Mouse (Mus musculus): Measurements from ENCODE around the gene Cd48. TPM values are rescaled to one million over a fixed set of nuclear protein-coding genes. Genes with fewer than 3 reads are reported as not detected.

Cd48 gene
- 6.4 and 11.2 TPM in 2 replicates for polyA plus RNA-seq (2015; fragmentation: Nextera tagmentation; extraction: Ambion mirVana)

- Histone ChIP-seq H3K4me2 (ENCODE audit: low read depth, low read length) (peak within 1 kb of the TSS; percentile 17; the same call in 1 of the 2 replicates), H3K4me1 (ENCODE audit: control insufficient read depth, insufficient read depth, low read length) (no peaks in the 10 kb centered on the region), H3K27ac (ENCODE audit: low read length) (no peak within 1 kb of the TSS), H3K4me3 (ENCODE audit: low read length) (peak within 1 kb of the TSS; percentile 38), H3K9ac (ENCODE audit: low read length) (peak within 1 kb of the TSS; percentile 22; the same call in 1 of the 2 replicates), H3K27me3 (ENCODE audit: control insufficient read depth, insufficient read depth, low read length) (no peaks in the 10 kb centered on the region), H3K9me3 (replicated peaks; ENCODE audit: control insufficient read depth, low read length) (no peaks in the 10 kb centered on the region), H3K36me3 (ENCODE audit: control insufficient read depth, insufficient read depth) (no peaks in the 10 kb centered on the region)
- ATAC-seq (replicated peaks; ENCODE audit: extremely low read depth, insufficient read depth, low FRiP score) = no peak
- WGBS = 77% methylated on average over 14 of the region's 14 CpGs
These were observed at the start of gene Cd48 for GRCm38 (mm10) chr1:171681531-171682299. Gene Cd48 (plus strand): TSS chr1:171682009.

- H3K4me1 ChIP-seq (ENCODE audit: control insufficient read depth, insufficient read depth, low read length) = peaks cover 8% of the 10 kb centered on the region
- no peaks in the 10 kb centered on the region for H3K9me3 ChIP-seq (replicated peaks; ENCODE audit: control insufficient read depth, low read length)
- H3K9ac ChIP-seq (ENCODE audit: low read length) = no peak overlapping the region
- H3K27me3 ChIP-seq (ENCODE audit: control insufficient read depth, insufficient read depth, low read length) = no peaks in the 10 kb centered on the region
- no peaks in the 10 kb centered on the region for H3K36me3 ChIP-seq (ENCODE audit: control insufficient read depth, insufficient read depth)
- ATAC-seq (replicated peaks; ENCODE audit: extremely low read depth, insufficient read depth, low FRiP score) = no peak
- WGBS = 32% methylated on average over 6 of the region's 6 CpGs
- H3K4me3 ChIP-seq (ENCODE audit: low read length) = no peak overlapping the region
- no peak overlapping the region for H3K4me2 ChIP-seq (ENCODE audit: low read depth, low read length)
- no peak overlapping the region for H3K27ac ChIP-seq (ENCODE audit: low read length)
These were observed 46.1 kb upstream of the Cd48 start for GRCm38 (mm10) chr1:171635696-171636095.

- no peak for ATAC-seq (replicated peaks; ENCODE audit: extremely low read depth, insufficient read depth, low FRiP score)
- no peak overlapping the region for H3K9ac ChIP-seq (ENCODE audit: low read length)
- H3K36me3 ChIP-seq (ENCODE audit: control insufficient read depth, insufficient read depth) = no peaks in the 10 kb centered on the region
- H3K4me1 ChIP-seq (ENCODE audit: control insufficient read depth, insufficient read depth, low read length) = no peaks in the 10 kb centered on the region
- H3K27me3 ChIP-seq (ENCODE audit: control insufficient read depth, insufficient read depth, low read length) = no peaks in the 10 kb centered on the region
- no peak overlapping the region for H3K27ac ChIP-seq (ENCODE audit: low read length)
- H3K9me3 ChIP-seq (replicated peaks; ENCODE audit: control insufficient read depth, low read length) = no peaks in the 10 kb centered on the region
- WGBS = 66% methylated on average over 8 of the region's 8 CpGs
- no peak overlapping the region for H3K4me3 ChIP-seq (ENCODE audit: low read length)
- H3K4me2 ChIP-seq (ENCODE audit: low read depth, low read length) = no peak overlapping the region
These were observed 44.7 kb upstream of the Cd48 start for GRCm38 (mm10) chr1:171637101-171637500.

DNA sequence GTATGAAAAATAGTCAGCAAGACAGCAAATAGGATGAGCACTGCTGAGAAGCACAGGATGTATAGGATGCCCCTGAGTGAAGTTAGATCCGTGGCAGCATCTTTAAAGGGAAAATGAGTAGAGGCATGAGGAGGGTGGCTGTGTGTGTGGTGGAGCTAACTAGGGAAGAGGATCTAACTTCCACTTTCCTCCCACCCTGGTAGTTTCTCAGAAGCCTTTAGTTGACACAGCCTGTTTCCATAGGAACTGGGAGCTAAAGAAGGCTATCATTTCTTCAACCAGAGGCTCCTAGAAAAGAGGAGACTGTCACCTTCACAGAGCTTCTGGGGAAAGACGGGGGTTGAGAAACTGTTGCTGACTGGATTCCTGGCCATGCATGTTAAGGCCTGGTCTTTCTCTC is 43.1 kb upstream of the Cd48 start:
- Histone ChIP-seq H3K27me3 (ENCODE audit: control insufficient read depth, insufficient read depth, low read length) (no peaks in the 10 kb centered on the region), H3K4me1 (ENCODE audit: control insufficient read depth, insufficient read depth, low read length) (no peaks in the 10 kb centered on the region), H3K36me3 (ENCODE audit: control insufficient read depth, insufficient read depth) (no peaks in the 10 kb centered on the region), H3K27ac (ENCODE audit: low read length) (no peak overlapping the region), H3K4me2 (ENCODE audit: low read depth, low read length) (no peak overlapping the region), H3K4me3 (ENCODE audit: low read length) (no peak overlapping the region), H3K9me3 (replicated peaks; ENCODE audit: control insufficient read depth, low read length) (no peaks in the 10 kb centered on the region), H3K9ac (ENCODE audit: low read length) (no peak overlapping the region)
- no peak for ATAC-seq (replicated peaks; ENCODE audit: extremely low read depth, insufficient read depth, low FRiP score)
- WGBS = 46% methylated on average over 2 of the region's 2 CpGs

GRCm38 (mm10) chr1:171640796-171641195 is 41.0 kb upstream of the Cd48 start:
- Histone ChIP-seq H3K9me3 (replicated peaks; ENCODE audit: control insufficient read depth, low read length) (no peaks in the 10 kb centered on the region), H3K9ac (ENCODE audit: low read length) (no peak overlapping the region), H3K27ac (ENCODE audit: low read length) (no peak overlapping the region), H3K27me3 (ENCODE audit: control insufficient read depth, insufficient read depth, low read length) (no peaks in the 10 kb centered on the region), H3K4me3 (ENCODE audit: low read length) (no peak overlapping the region), H3K4me1 (ENCODE audit: control insufficient read depth, insufficient read depth, low read length) (no peaks in the 10 kb centered on the region), H3K36me3 (ENCODE audit: control insufficient read depth, insufficient read depth) (no peaks in the 10 kb centered on the region), H3K4me2 (ENCODE audit: low read depth, low read length) (no peak overlapping the region)
- no peak for ATAC-seq (replicated peaks; ENCODE audit: extremely low read depth, insufficient read depth, low FRiP score)
- WGBS = 89% methylated on average over 6 of the region's 6 CpGs

GRCm38 (mm10) chr1:171643612-171644011 is 38.2 kb upstream of the Cd48 start:
- H3K4me2 ChIP-seq (ENCODE audit: low read depth, low read length) = no peak overlapping the region
- no peaks in the 10 kb centered on the region for H3K4me1 ChIP-seq (ENCODE audit: control insufficient read depth, insufficient read depth, low read length)
- ATAC-seq (replicated peaks; ENCODE audit: extremely low read depth, insufficient read depth, low FRiP score) = no peak
- H3K36me3 ChIP-seq (ENCODE audit: control insufficient read depth, insufficient read depth) = no peaks in the 10 kb centered on the region
- H3K27ac ChIP-seq (ENCODE audit: low read length) = no peak overlapping the region
- no peaks in the 10 kb centered on the region for H3K9me3 ChIP-seq (replicated peaks; ENCODE audit: control insufficient read depth, low read length)
- 49% methylated on average over 7 of the region's 7 CpGs for WGBS
- H3K9ac ChIP-seq (ENCODE audit: low read length) = no peak overlapping the region
- H3K4me3 ChIP-seq (ENCODE audit: low read length) = no peak overlapping the region
- no peaks in the 10 kb centered on the region for H3K27me3 ChIP-seq (ENCODE audit: control insufficient read depth, insufficient read depth, low read length)

GRCm38 (mm10) chr1:171646429-171646940 is 35.3 kb upstream of the Cd48 start:
- no peaks in the 10 kb centered on the region for H3K36me3 ChIP-seq (ENCODE audit: control insufficient read depth, insufficient read depth)
- WGBS = 62% methylated on average over 5 of the region's 5 CpGs
- no peak overlapping the region for H3K27ac ChIP-seq (ENCODE audit: low read length)
- no peaks in the 10 kb centered on the region for H3K9me3 ChIP-seq (replicated peaks; ENCODE audit: control insufficient read depth, low read length)
- H3K27me3 ChIP-seq (ENCODE audit: control insufficient read depth, insufficient read depth, low read length) = no peaks in the 10 kb centered on the region
- no peak for ATAC-seq (replicated peaks; ENCODE audit: extremely low read depth, insufficient read depth, low FRiP score)
- no peak overlapping the region for H3K9ac ChIP-seq (ENCODE audit: low read length)
- no peak overlapping the region for H3K4me2 ChIP-seq (ENCODE audit: low read depth, low read length)
- no peak overlapping the region for H3K4me3 ChIP-seq (ENCODE audit: low read length)
- no peaks in the 10 kb centered on the region for H3K4me1 ChIP-seq (ENCODE audit: control insufficient read depth, insufficient read depth, low read length)

GRCm38 (mm10) chr1:171647716-171648115 is 34.1 kb upstream of the Cd48 start:
- Histone ChIP-seq H3K36me3 (ENCODE audit: control insufficient read depth, insufficient read depth) (no peaks in the 10 kb centered on the region), H3K4me2 (ENCODE audit: low read depth, low read length) (no peak overlapping the region), H3K4me3 (ENCODE audit: low read length) (no peak overlapping the region), H3K9me3 (replicated peaks; ENCODE audit: control insufficient read depth, low read length) (no peaks in the 10 kb centered on the region), H3K27ac (ENCODE audit: low read length) (no peak overlapping the region), H3K4me1 (ENCODE audit: control insufficient read depth, insufficient read depth, low read length) (no peaks in the 10 kb centered on the region), H3K27me3 (ENCODE audit: control insufficient read depth, insufficient read depth, low read length) (no peaks in the 10 kb centered on the region), H3K9ac (ENCODE audit: low read length) (no peak overlapping the region)
- no peak for ATAC-seq (replicated peaks; ENCODE audit: extremely low read depth, insufficient read depth, low FRiP score)
- 75% methylated on average over 5 of the region's 5 CpGs for WGBS

DNA sequence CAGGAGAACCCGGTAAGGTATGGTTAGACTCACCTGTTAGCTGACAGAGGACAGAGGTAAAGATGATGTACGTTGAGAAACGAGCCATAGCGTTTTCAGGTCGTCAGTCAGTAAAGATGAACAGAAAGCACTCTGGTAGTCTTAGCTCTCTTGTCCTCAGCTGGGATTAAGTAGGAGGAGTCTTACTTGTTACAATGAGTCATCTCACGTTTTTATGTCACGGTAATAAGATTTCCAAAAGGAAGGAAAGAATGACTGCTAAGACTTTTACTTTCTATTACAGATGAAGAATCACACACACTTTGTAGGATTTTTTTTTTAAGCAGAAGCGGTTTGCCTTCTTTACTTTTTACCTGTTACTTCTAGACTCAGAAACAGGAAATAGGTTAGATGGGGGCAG is 33.0 kb upstream of the Cd48 start:
- 69% methylated on average over 8 of the region's 8 CpGs for WGBS
- H3K4me1 ChIP-seq (ENCODE audit: control insufficient read depth, insufficient read depth, low read length) = no peaks in the 10 kb centered on the region
- H3K4me2 ChIP-seq (ENCODE audit: low read depth, low read length) = no peak overlapping the region
- H3K36me3 ChIP-seq (ENCODE audit: control insufficient read depth, insufficient read depth) = no peaks in the 10 kb centered on the region
- H3K27ac ChIP-seq (ENCODE audit: low read length) = no peak overlapping the region
- H3K9me3 ChIP-seq (replicated peaks; ENCODE audit: control insufficient read depth, low read length) = no peaks in the 10 kb centered on the region
- H3K4me3 ChIP-seq (ENCODE audit: low read length) = no peak overlapping the region
- no peaks in the 10 kb centered on the region for H3K27me3 ChIP-seq (ENCODE audit: control insufficient read depth, insufficient read depth, low read length)
- ATAC-seq (replicated peaks; ENCODE audit: extremely low read depth, insufficient read depth, low FRiP score) = no peak
- no peak overlapping the region for H3K9ac ChIP-seq (ENCODE audit: low read length)

All from heart, embryonic 16.5 days (tissue).